Mouse (Mus musculus): ENCODE measurements around the gene Defb23.
"Not testable (repeated sequence)": the region's sequence is repeated elsewhere in the genome, so short reads cannot be mapped to it uniquely, and the experiment has no call there.

Gene Defb23

GRCm38 (mm10) chr2:152436983-152437860, 27.2 kb downstream of the Defb23 start:
- DNase-seq (ENCODE audit: low spot score in 2 of 2): peak; percentile 84 to 90

- no peak for DNase-seq (ENCODE audit: low spot score in 2 of 2)
These were observed 28.0 kb downstream of the Defb23 start for GRCm38 (mm10) chr2:152436405-152436901.

- DNase-seq (ENCODE audit: low spot score in 2 of 2): not testable (repeated sequence)
These were observed 35.9 kb downstream of the Defb23 start for GRCm38 (mm10) chr2:152428481-152428880.

GRCm38 (mm10) chr2:152427493-152427892, 36.9 kb downstream of the Defb23 start:
- peak; percentile 55 to 59 for DNase-seq (ENCODE audit: low spot score in 2 of 2)

- no peak for DNase-seq (ENCODE audit: low spot score in 2 of 2)
These were observed 48.6 kb downstream of the Defb23 start for GRCm38 (mm10) chr2:152415786-152416185.

- DNase-seq (ENCODE audit: low spot score in 2 of 2): no peak
These were observed 49.1 kb downstream of the Defb23 start, which contains the start of gene 6820408C15Rik for GRCm38 (mm10) chr2:152415287-152415686. TSS of gene 6820408C15Rik (plus strand) at chr2:152415587.

- DNase-seq (ENCODE audit: low spot score in 2 of 2): peak; percentile 85 to 86
These were observed 49.7 kb downstream of the Defb23 start, which contains the start of gene Zcchc3 for GRCm38 (mm10) chr2:152414591-152415165. TSS of gene Zcchc3 (minus strand) at chr2:152415027.

GRCm38 (mm10) chr2:152413765-152414584, 50.4 kb downstream of the Defb23 start:
- DNase-seq (ENCODE audit: low spot score in 2 of 2): peak in 1 of 2 experiments; percentile 20

- DNase-seq (ENCODE audit: low spot score in 2 of 2): no peak
These were observed 51.2 kb downstream of the Defb23 start for GRCm38 (mm10) chr2:152413158-152413764.

GRCm38 (mm10) chr2:152412526-152413157, 51.8 kb downstream of the Defb23 start:
- DNase-seq (ENCODE audit: low spot score in 2 of 2): peak in 1 of 2 experiments; percentile 24

- no peak for DNase-seq (ENCODE audit: low spot score in 2 of 2)
These were observed 52.9 kb downstream of the Defb23 start for GRCm38 (mm10) chr2:152411471-152411870.

- DNase-seq (ENCODE audit: low spot score in 2 of 2): peak; percentile 65 to 75
These were observed 53.4 kb downstream of the Defb23 start for GRCm38 (mm10) chr2:152410971-152411371.

GRCm38 (mm10) chr2:152409781-152410180, 54.6 kb downstream of the Defb23 start:
- DNase-seq (ENCODE audit: low spot score in 2 of 2): no peak
